Mouse (Mus musculus): ENCODE results near the gene Rnf41.

DNA sequence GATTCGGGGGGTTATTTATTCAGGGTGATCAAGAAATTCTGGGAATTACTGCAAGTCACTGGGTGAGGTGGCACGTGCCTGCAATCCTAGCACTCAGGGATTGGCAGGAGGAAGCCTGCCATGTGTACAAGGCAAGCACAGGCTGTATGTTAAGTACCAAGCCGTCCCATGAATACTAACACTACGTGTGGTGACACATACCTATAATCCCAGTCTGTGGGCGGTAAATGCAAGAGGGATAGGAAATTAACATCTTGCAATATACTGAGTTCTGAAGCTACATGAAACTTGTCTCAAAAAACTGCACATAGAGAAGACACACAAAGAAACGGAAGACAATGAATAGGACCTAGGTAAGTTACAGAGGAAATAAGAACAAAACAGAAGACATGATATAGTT is 39.6 kb downstream of the Rnf41 start:
- TF ChIP-seq CTCF (IDR thresholded peaks at IDR 0.05; ENCODE audit: low read depth): no peak
- no peak for TF ChIP-seq EP300 (IDR thresholded peaks at IDR 0.05; ENCODE audit: low read depth)

All from heart, postnatal 0 days (tissue).